Mouse (Mus musculus) spleen, embryonic (tissue): ENCODE measurements around the gene Epb41l3.

Experiments
- CTCF ChIA-PET: fragments of 350-600 bp; sonication (Branson Sonifier 250); formaldehyde crosslinking; loops from one replicate; lab custom pipeline; 2022; lab: Charles Lee

Gene Epb41l3

GRCm38 (mm10) chr17:69237172-69237571, 161.7 kb downstream of the Epb41l3 start:
- CTCF ChIA-PET = no interaction called here

DNA sequence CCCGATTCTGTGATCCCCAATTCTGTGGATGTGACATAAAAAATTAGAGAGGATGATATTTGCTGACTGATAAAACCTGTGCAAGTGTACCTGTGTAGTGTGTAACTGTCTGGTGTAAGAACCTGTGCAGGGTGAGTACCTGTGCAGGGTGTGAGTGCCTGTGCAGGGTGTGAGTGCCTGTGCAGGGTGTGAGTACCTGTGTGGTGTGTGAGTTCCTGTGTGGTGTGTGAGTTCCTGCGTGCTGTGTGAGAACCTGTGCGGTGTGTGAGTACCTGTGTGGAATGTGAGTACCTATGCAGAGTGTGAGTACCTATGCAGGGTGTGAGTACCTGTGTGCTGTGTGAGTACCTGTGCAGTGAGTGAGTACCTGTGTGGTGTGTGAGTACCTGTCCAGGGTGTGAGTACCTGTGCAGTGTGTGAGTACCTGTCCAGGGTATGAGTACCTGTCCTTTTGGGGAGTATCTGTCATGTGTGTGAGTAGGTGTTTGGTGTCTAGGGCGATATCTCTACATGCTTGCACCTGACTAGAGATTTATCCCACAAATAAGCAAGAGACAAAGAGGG, 163.4 kb downstream of the Epb41l3 start:
- CTCF ChIA-PET = no interaction called here

DNA sequence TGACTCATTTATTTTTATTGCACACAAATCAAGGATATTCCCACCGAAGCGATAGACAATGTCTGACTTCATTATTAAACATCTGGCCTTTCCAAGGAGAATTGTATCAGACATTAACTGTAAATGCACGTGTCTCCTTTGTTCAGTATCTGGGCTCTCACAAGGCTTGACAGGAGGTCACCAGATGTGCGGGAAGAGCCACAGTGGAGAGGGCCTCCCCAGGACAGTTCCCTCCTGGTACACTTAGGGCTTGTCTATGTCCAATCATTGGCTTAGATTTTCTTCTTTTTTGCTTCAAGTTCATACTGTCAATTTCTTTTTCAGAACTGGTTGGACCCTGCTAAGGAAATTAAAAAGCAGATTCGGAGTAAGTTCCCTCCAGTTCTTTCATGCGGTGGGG, 163.9 kb downstream of the Epb41l3 start:
- CTCF ChIA-PET = no interaction called here

DNA sequence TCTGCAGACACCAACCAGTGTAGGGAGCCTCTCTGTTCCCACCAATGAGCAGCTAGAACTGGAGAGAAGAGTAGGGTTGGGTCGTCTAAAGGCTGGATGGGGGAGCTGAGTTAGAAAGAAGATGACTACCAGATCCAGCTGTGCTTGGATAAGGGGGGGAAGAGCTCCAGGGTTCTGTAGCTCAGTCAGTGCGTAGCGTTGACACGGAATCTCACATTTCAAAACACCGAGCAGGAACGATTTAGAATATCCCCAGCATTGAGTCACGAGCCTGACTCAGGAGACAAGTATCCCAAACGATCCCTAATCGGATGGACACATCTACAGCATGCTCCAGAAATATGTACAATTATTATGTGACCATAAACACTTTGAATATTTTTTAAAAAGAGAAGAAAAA, 180.4 kb downstream of the Epb41l3 start:
- CTCF ChIA-PET = no interaction called here

- CTCF ChIA-PET = no interaction called here
Measured at GRCm38 (mm10) chr17:69256441-69256840, 181.0 kb downstream of the Epb41l3 start.

GRCm38 (mm10) chr17:69263810-69264565, 188.5 kb downstream of the Epb41l3 start:
- CTCF ChIA-PET = no interaction called here

- CTCF ChIA-PET = interaction anchor here (0.7 kb wide), 1 partner anchor 21 kb away, joined by 7 read pairs; no protein-coding TSS in a partner anchor
Measured at GRCm38 (mm10) chr17:69265171-69265570, 189.7 kb downstream of the Epb41l3 start.

DNA sequence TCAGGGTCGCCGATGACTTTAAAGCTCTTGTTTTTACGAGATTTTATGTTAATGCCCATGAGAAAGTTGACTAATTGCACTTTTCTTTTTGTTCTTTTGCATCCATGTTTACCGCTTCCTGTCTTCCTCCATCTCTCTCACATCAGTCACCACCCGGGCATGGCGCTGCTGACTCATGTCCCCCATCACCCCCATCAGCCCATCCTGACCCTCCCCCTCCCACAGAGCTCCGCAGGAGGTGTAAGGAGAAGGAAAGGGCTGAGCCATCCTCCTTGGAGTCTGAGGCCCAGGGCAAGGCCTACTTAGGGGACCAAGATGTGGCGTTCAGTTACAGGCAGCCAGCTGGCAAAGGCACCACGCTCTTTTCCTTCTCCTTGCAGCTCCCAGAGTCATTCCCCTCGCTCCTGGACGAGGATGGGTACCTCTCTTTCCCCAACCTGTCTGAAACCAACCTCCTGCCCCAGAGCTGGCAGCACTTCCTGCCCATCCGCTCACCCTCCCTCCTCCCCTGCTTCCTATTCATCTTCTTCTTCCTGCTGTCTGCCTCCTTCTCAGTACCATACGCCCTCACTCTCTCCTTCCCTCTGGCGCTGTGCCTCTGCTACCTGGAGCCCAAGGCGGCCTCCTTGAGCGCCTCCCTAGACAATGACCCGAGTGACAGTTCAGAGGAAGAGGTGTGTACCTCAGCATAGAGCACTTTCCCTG, 190.4 kb downstream of the Epb41l3 start:
- CTCF ChIA-PET = interaction anchor here (0.7 kb wide), 1 partner anchor 21 kb away, joined by 7 read pairs; no protein-coding TSS in a partner anchor

DNA sequence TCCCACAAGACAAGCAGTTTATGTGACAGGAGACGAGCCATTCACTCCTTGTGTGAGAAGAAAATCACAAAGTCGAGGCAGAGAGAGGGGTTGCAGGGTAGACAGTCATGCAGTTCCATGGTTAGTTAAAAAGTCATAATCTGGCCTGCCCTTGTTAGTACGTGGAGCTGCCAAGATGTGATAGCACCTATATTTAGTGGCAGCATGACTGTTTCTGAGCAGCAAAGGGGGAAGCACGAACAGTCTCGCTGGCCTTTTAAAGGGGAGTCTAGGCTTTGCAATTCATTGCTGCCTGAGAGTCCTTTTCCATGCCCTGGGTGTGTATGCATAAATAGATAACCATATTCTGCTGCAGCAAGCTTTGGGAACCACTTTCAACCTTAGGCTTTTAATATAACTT, 191.5 kb downstream of the Epb41l3 start:
- CTCF ChIA-PET = no interaction called here

DNA sequence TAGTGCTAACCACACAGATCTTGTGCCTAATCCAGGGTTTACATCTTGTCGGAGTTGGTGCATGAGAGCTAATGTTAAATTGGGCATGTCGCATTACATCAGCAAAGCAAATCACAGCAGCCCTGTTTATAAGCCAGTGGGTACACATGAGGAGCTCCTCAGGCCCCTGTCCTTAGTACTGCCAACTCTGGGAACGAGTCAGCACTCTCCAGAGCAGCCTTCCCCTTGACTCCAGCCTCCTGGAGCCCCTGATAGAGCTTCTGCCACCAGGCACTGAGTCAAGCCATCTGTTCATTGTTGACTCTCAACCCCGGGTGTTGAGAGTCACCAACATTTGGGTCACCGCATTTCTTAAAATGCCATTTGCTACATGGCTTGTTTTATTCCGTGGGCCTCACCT, 192.0 kb downstream of the Epb41l3 start:
- CTCF ChIA-PET = no interaction called here

GRCm38 (mm10) chr17:69277362-69277761, 201.9 kb downstream of the Epb41l3 start:
- CTCF ChIA-PET = no interaction called here

GRCm38 (mm10) chr17:69284511-69284910, 209.0 kb downstream of the Epb41l3 start:
- CTCF ChIA-PET = no interaction called here

- CTCF ChIA-PET = no interaction called here
Measured at GRCm38 (mm10) chr17:69288130-69288529, 212.6 kb downstream of the Epb41l3 start.

- CTCF ChIA-PET = no interaction called here
Measured at GRCm38 (mm10) chr17:69290272-69290671, 214.8 kb downstream of the Epb41l3 start.

DNA sequence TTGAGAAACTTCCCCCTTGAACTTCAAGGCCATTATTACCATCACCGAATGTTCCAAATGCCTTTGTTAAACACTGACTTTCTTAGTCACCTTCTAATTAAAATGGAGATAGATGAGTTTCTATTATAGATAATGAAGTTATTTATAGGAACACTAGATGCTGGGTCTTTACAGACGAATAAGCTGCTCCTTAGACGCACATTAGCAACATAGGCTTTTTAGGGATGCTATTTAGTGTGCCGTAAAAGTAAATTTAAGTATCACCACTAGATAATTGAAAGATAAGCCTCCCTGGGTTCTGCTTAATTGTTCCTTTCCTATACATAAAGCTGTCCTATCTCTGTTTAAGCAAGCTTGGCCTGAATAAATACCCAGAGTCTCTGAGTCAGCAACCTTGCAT, 226.1 kb downstream of the Epb41l3 start:
- CTCF ChIA-PET = no interaction called here

GRCm38 (mm10) chr17:69303579-69304274, 228.2 kb downstream of the Epb41l3 start:
- CTCF ChIA-PET = no interaction called here

- CTCF ChIA-PET = no interaction called here
Measured at GRCm38 (mm10) chr17:69307636-69308035, 232.2 kb downstream of the Epb41l3 start.

DNA sequence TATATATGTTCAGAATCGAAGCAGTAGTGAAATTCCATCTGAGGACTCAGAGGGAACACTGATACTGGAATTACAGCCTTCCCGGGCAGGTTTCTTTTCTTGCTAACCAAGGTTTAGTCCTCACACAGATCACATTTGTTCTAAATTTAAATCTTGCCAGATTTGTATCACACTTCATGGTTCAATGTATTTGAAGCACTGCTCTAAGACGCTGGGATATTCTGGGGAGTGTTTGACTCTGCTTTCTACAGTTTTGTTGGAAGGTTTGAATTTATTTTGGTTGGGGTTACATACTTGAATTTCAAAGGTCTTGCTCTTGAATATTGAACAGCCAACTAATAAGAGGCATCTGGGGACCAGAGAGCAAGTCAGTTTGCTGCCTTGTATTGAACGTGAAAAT, 234.4 kb downstream of the Epb41l3 start:
- CTCF ChIA-PET = no interaction called here

DNA sequence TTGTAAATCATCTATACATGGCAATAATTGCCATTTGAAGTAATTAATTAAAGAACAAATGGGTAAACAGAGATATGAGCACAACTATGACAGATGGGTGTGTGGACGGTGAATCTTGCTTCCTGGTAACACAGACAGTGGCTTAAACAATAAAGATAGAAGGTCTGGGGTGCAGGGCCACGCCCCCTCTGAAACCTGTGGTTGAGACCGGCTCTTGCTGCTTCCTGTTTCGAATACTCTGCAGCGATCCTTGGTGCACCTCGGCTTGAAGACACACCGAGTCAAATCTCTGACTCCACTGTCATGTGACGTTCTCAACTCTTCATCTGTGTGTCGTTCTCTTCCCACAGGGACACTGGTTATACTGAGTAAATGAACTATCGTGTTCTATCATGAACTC, 245.0 kb downstream of the Epb41l3 start:
- CTCF ChIA-PET = no interaction called here

GRCm38 (mm10) chr17:69322721-69323120, 247.2 kb downstream of the Epb41l3 start:
- CTCF ChIA-PET = no interaction called here
